Mouse (Mus musculus) lung, postnatal 4 days (tissue): ENCODE measurements around the gene Fst.

Experiments used
- DNase-seq, 2 experiments: peaks; one replicate each; pipeline ENCODE4 v3.0.0; 2021

Fst gene

GRCm38 (mm10) chr13:114406866-114407265 is 51.9 kb downstream of the Fst start:
- DNase-seq: no peak

GRCm38 (mm10) chr13:114406424-114406823 is 52.3 kb downstream of the Fst start:
- DNase-seq: no peak

DNA sequence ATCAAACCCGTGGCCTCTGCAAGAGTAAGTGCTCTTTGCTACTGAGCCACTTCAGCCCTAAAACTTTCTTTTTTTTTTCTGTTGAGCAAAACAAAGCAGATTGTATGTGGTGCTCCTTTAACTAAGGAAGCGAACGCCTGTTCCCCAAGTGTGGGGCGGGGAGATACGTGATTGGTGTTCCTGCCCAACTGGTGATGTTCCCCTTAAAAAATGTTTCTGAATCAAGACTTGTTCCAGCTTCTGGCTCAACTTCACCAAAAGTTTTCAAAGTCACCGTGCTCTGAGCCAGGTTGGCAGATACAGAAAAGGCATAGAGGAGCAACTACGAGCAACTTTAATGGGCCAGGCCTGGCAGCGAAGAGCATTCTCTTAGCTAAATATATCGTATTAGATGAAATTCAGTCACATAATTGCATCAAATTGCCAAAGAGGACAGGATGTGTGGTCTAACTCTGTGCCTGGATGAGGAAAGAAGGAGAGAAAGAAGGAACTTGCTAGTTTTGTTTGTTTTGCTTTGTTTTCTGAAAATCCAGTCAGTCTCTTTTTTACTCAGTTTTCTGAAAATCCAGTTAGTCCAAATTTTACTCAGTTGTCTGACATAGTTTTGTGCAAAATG is 53.5 kb downstream of the Fst start:
- DNase-seq: no peak
